Mouse (Mus musculus) forebrain, embryonic 12.5 days (tissue): ENCODE data around the gene Ift172. TPM values are rescaled to one million over a fixed set of nuclear protein-coding genes. Genes with fewer than 3 reads are reported as not detected.
A peak's percentile ranks its signal among the peaks of the same experiment; 100 is the strongest.

ENCODE experiments used
- ATAC-seq: fragments of 200-750 bp; cut with Nextera tagmentation; 2 replicates; pipeline ENCODE4 v1.8.0; 2017; ENCODE audit warnings: moderate TSS enrichment; ENCODE audit not compliant: low FRiP score
- H3K27ac ChIP-seq: fragments of 300-500 bp; sonication (generic); 2 replicates; pipeline ENCODE4 v1.5.1; 2016; ENCODE audit warnings: mild to moderate bottlenecking
- H3K27me3 ChIP-seq: fragments of 300-500 bp; sonication (generic); 2 replicates; pipeline ENCODE4 v1.6.1; 2016; ENCODE audit warnings: mild to moderate bottlenecking
- H3K36me3 ChIP-seq: fragments of 300-500 bp; sonication (generic); replicated peaks from 2 replicates; pipeline ENCODE4 v1.6.1; 2016; ENCODE audit warnings: mild to moderate bottlenecking
- H3K4me1 ChIP-seq: fragments of 300-500 bp; sonication (generic); 2 replicates; pipeline ENCODE4 v1.6.1; 2016
- H3K4me2 ChIP-seq: fragments of 300-500 bp; sonication (generic); 2 replicates; pipeline ENCODE4 v1.6.1; 2016; ENCODE audit warnings: mild to moderate bottlenecking, moderate library complexity
- H3K4me3 ChIP-seq: fragments of 300-500 bp; sonication (generic); replicated peaks from 2 replicates; pipeline ENCODE4 v1.5.1; 2016; ENCODE audit warnings: mild to moderate bottlenecking
- H3K9ac ChIP-seq: fragments of 300-500 bp; sonication (generic); 2 replicates; pipeline ENCODE4 v1.6.1; 2016; ENCODE audit warnings: mild to moderate bottlenecking
- H3K9me3 ChIP-seq: fragments of 300-500 bp; sonication (generic); 2 replicates; pipeline ENCODE4 v1.6.1; 2016
- WGBS: fragments of 180-500 bp; shearing (Covaris S2); methylation state at CpG from one replicate; pipeline ENCODE4 v1.1.7; 2016; 5-methylcytosine and 5-hydroxymethylcytosine counted together
- polyA plus RNA-seq: library from polyadenylated mRNA; unstranded; fragments of >200 nt; fragmentation: Nextera tagmentation; extraction: Ambion mirVana; gene quantifications from 2 replicates; pipeline ENCODE4 v1.2.1, GENCODE M21; 2016

Ift172 gene
- polyA plus RNA-seq, 1 experiment from 2014 or later = 46.1 TPM

GRCm38 (mm10) chr5:31254901-31255300 is 36.0 kb downstream of the Ift172 start:
- peaks cover 11% of the 10 kb centered on the region for H3K27me3 ChIP-seq
- H3K9ac ChIP-seq = no peak overlapping the region
- no peak for ATAC-seq
- no peak overlapping the region for H3K4me3 ChIP-seq
- no peak overlapping the region for H3K27ac ChIP-seq
- no peak overlapping the region for H3K4me2 ChIP-seq
- H3K36me3 ChIP-seq = peaks cover 68% of the 10 kb centered on the region
- H3K9me3 ChIP-seq = no peaks in the 10 kb centered on the region
- peaks cover 11% of the 10 kb centered on the region for H3K4me1 ChIP-seq
- WGBS = 88% methylated on average over 8 of the region's 8 CpGs

GRCm38 (mm10) chr5:31254452-31254851 is 36.5 kb downstream of the Ift172 start:
- H3K27ac ChIP-seq = no peak overlapping the region
- ATAC-seq = no peak
- H3K4me2 ChIP-seq = no peak overlapping the region
- H3K9ac ChIP-seq = no peak overlapping the region
- H3K4me1 ChIP-seq = peaks cover 11% of the 10 kb centered on the region
- H3K27me3 ChIP-seq = peaks cover 11% of the 10 kb centered on the region
- no peak overlapping the region for H3K4me3 ChIP-seq
- H3K9me3 ChIP-seq = no peaks in the 10 kb centered on the region
- whole genome bisulfite sequencing = 91% methylated on average over 7 of the region's 7 CpGs
- H3K36me3 ChIP-seq = peaks cover 69% of the 10 kb centered on the region

GRCm38 (mm10) chr5:31253806-31254205 is 37.1 kb downstream of the Ift172 start:
- H3K27ac ChIP-seq = no peak overlapping the region
- H3K4me3 ChIP-seq = no peak overlapping the region
- H3K27me3 ChIP-seq = peaks cover 11% of the 10 kb centered on the region
- peaks cover 75% of the 10 kb centered on the region for H3K36me3 ChIP-seq
- 97% methylated on average over 8 of the region's 8 CpGs for WGBS
- no peaks in the 10 kb centered on the region for H3K9me3 ChIP-seq
- no peak overlapping the region for H3K9ac ChIP-seq
- peaks cover 11% of the 10 kb centered on the region for H3K4me1 ChIP-seq
- no peak for ATAC-seq
- H3K4me2 ChIP-seq = no peak overlapping the region

GRCm38 (mm10) chr5:31252795-31253545 is 37.9 kb downstream of the Ift172 start:
- peaks cover 11% of the 10 kb centered on the region for H3K4me1 ChIP-seq
- no peak overlapping the region for H3K4me2 ChIP-seq
- no peak overlapping the region for H3K27ac ChIP-seq
- peaks cover 11% of the 10 kb centered on the region for H3K27me3 ChIP-seq
- H3K36me3 ChIP-seq = peaks cover 80% of the 10 kb centered on the region
- ATAC-seq = no peak
- 79% methylated on average over 16 of the region's 16 CpGs for WGBS
- H3K9me3 ChIP-seq = no peaks in the 10 kb centered on the region
- H3K4me3 ChIP-seq = no peak overlapping the region
- H3K9ac ChIP-seq = no peak overlapping the region

GRCm38 (mm10) chr5:31252151-31252550 is 38.8 kb downstream of the Ift172 start:
- Histone ChIP-seq H3K4me1 (peaks cover 11% of the 10 kb centered on the region), H3K4me3 (peak overlapping the region; percentile 27; the same call in 1 of the 2 replicates), H3K27me3 (peaks cover 11% of the 10 kb centered on the region), H3K36me3 (peaks cover 86% of the 10 kb centered on the region), H3K27ac (no peak overlapping the region), H3K9me3 (no peaks in the 10 kb centered on the region), H3K9ac (peak overlapping the region; percentile 42; the same call in 1 of the 2 replicates), H3K4me2 (peak overlapping the region; percentile 48)
- 44% methylated on average over 10 of the region's 10 CpGs for WGBS
- no peak for ATAC-seq

- peak within 1 kb of the TSS; percentile 48 for H3K4me2 ChIP-seq
- H3K36me3 ChIP-seq = peaks cover 91% of the 10 kb centered on the region
- peak within 1 kb of the TSS; percentile 42 for H3K9ac ChIP-seq
- H3K27me3 ChIP-seq = peaks cover 11% of the 10 kb centered on the region
- H3K4me1 ChIP-seq = peaks cover 11% of the 10 kb centered on the region
- H3K9me3 ChIP-seq = no peaks in the 10 kb centered on the region
- H3K4me3 ChIP-seq = peak within 1 kb of the TSS; percentile 27
- H3K27ac ChIP-seq = 0 out of 2 replicates have a peak within 1 kb of the TSS, but pooled peaks have one; percentile 8
- peak; percentile 59 for ATAC-seq
- WGBS = 5% methylated on average over 47 of the region's 47 CpGs
Measured at GRCm38 (mm10) chr5:31251541-31252101, 39.3 kb downstream of the Ift172 start, which contains the start of gene Krtcap3. Krtcap3 (plus strand) TSS chr5:31251691.

- Histone ChIP-seq H3K9ac (0 out of 2 replicates have a peak overlapping the region, but pooled peaks have one; percentile 42), H3K9me3 (no peaks in the 10 kb centered on the region), H3K27me3 (peaks cover 11% of the 10 kb centered on the region), H3K27ac (0 out of 2 replicates have a peak overlapping the region, but pooled peaks have one; percentile 8), H3K36me3 (peaks cover 96% of the 10 kb centered on the region), H3K4me3 (no peak overlapping the region), H3K4me2 (no peak overlapping the region), H3K4me1 (peaks cover 11% of the 10 kb centered on the region)
- 70% methylated on average over 4 of the region's 4 CpGs for WGBS
- ATAC-seq = no peak
Measured at GRCm38 (mm10) chr5:31250716-31251115, 40.2 kb downstream of the Ift172 start.

- no peak for ATAC-seq
- H3K27me3 ChIP-seq = no peaks in the 10 kb centered on the region
- H3K27ac ChIP-seq = no peak overlapping the region
- H3K9ac ChIP-seq = peak overlapping the region; percentile 96
- H3K4me1 ChIP-seq = peaks cover 13% of the 10 kb centered on the region
- WGBS = 23% methylated on average over 10 of the region's 10 CpGs
- H3K4me2 ChIP-seq = peak overlapping the region; percentile 85
- peaks cover 36% of the 10 kb centered on the region for H3K36me3 ChIP-seq
- H3K4me3 ChIP-seq = peak overlapping the region; percentile 98
- H3K9me3 ChIP-seq = no peaks in the 10 kb centered on the region
Measured at GRCm38 (mm10) chr5:31242191-31242590, 48.7 kb downstream of the Ift172 start.

GRCm38 (mm10) chr5:31241522-31242034 is 49.3 kb downstream of the Ift172 start:
- no peaks in the 10 kb centered on the region for H3K9me3 ChIP-seq
- H3K36me3 ChIP-seq = peaks cover 30% of the 10 kb centered on the region
- peak overlapping the region; percentile 98 for H3K4me3 ChIP-seq
- ATAC-seq = no peak
- no peaks in the 10 kb centered on the region for H3K27me3 ChIP-seq
- WGBS = under 1% methylated on average over 13 of the region's 13 CpGs
- peak overlapping the region; percentile 98 for H3K27ac ChIP-seq
- H3K4me1 ChIP-seq = peaks cover 13% of the 10 kb centered on the region
- H3K4me2 ChIP-seq = peak overlapping the region; percentile 85
- peak overlapping the region; percentile 96 for H3K9ac ChIP-seq

GRCm38 (mm10) chr5:31240637-31241521 is 50.0 kb downstream of the Ift172 start, which contains the start of the genes Nrbp1 and Gm9970:
Nrbp1 (plus strand) TSS chr5:31240864.
Gm9970 (minus strand) TSS chr5:31241232.
- ATAC-seq = peak; percentile 99
- H3K36me3 ChIP-seq = peaks cover 23% of the 10 kb centered on the region
- 0 out of 2 replicates have a peak, but pooled peaks cover 3% of the 10 kb centered on the region for H3K9me3 ChIP-seq
- WGBS = under 1% methylated on average over 99 of the region's 103 CpGs
- H3K4me1 ChIP-seq = peaks cover 13% of the 10 kb centered on the region
- peak within 1 kb of the TSS; percentile 98 for H3K27ac ChIP-seq
- H3K27me3 ChIP-seq = no peaks in the 10 kb centered on the region
- H3K4me3 ChIP-seq = peak within 1 kb of the TSS; percentile 98
- H3K4me2 ChIP-seq = peak within 1 kb of the TSS; percentile 85
- H3K9ac ChIP-seq = peak within 1 kb of the TSS; percentile 96

- ATAC-seq = no peak
- no peaks in the 10 kb centered on the region for H3K9me3 ChIP-seq
- H3K27ac ChIP-seq = no peak overlapping the region
- H3K4me1 ChIP-seq = no peaks in the 10 kb centered on the region
- H3K27me3 ChIP-seq = no peaks in the 10 kb centered on the region; the same call in 1 of the 2 replicates
- no peak overlapping the region for H3K4me2 ChIP-seq
- WGBS = 76% methylated on average over 1 of the region's 1 CpGs
- H3K9ac ChIP-seq = no peak overlapping the region
- no peaks in the 10 kb centered on the region for H3K36me3 ChIP-seq
- no peak overlapping the region for H3K4me3 ChIP-seq
Measured at GRCm38 (mm10) chr5:31226641-31227040, 64.3 kb downstream of the Ift172 start.
